Mouse (Mus musculus) neural tube, embryonic 11.5 days (tissue): ENCODE measurements around the gene Zc2hc1b. TPM values are rescaled to one million over a fixed set of nuclear protein-coding genes. Genes with fewer than 3 reads are reported as not detected.

Experiments used
- ATAC-seq: fragments of 200-750 bp; cut with Nextera tagmentation; 2 replicates; pipeline ENCODE4 v1.8.0; 2017; ENCODE audit warnings: moderate number of reproducible peaks, mild to moderate bottlenecking, moderate TSS enrichment, moderate library complexity; ENCODE audit not compliant: insufficient read depth, low FRiP score, low TSS enrichment
- DNase-seq: peaks from one replicate; pipeline ENCODE4 v3.0.0-alpha.2; 2015; ENCODE audit warnings: low spot score
- H3K27ac ChIP-seq: fragments of 300-500 bp; sonication (generic); 2 replicates; pipeline ENCODE4 v1.5.1; 2014; ENCODE audit warnings: low read depth, mild to moderate bottlenecking, low read length
- H3K27me3 ChIP-seq: fragments of 300-500 bp; sonication (generic); 2 replicates; pipeline ENCODE4 v1.6.1; 2014; ENCODE audit warnings: mild to moderate bottlenecking, low read length, mixed read lengths; ENCODE audit not compliant: control insufficient read depth, insufficient read depth
- H3K36me3 ChIP-seq: fragments of 300-500 bp; sonication (generic); 2 replicates; pipeline ENCODE4 v1.6.1; 2014; ENCODE audit warnings: mild to moderate bottlenecking, low read length, moderate library complexity, mixed read lengths; ENCODE audit not compliant: control insufficient read depth, insufficient read depth
- H3K4me1 ChIP-seq: fragments of 300-500 bp; sonication (generic); 2 replicates; pipeline ENCODE4 v1.6.1; 2014; ENCODE audit warnings: low read length, mixed read lengths; ENCODE audit not compliant: control insufficient read depth, insufficient read depth
- H3K4me2 ChIP-seq: fragments of 300-500 bp; sonication (generic); 2 replicates; pipeline ENCODE4 v1.6.1; 2014; ENCODE audit warnings: low read depth, mild to moderate bottlenecking, moderate library complexity
- H3K4me3 ChIP-seq: fragments of 300-500 bp; sonication (generic); 2 replicates; pipeline ENCODE4 v1.5.1; 2014; ENCODE audit warnings: low read depth, low read length
- H3K9ac ChIP-seq: fragments of 300-500 bp; sonication (generic); 2 replicates; pipeline ENCODE4 v1.6.1; 2014; ENCODE audit warnings: mild to moderate bottlenecking, low read length
- H3K9me3 ChIP-seq: fragments of 300-500 bp; sonication (generic); 2 replicates; pipeline ENCODE4 v1.6.1; 2016; ENCODE audit warnings: low read length; ENCODE audit not compliant: control insufficient read depth
- WGBS: fragments of 180-500 bp; shearing (Covaris S2); extraction: QIAGEN DNeasy Blood & Tissue Kit; methylation state at CpG from one replicate; pipeline ENCODE4 v1.1.7; 2014; 5-methylcytosine and 5-hydroxymethylcytosine counted together
- polyA plus RNA-seq: library from polyadenylated mRNA; unstranded; fragments of >200 nt; fragmentation: Nextera tagmentation; extraction: Ambion mirVana; gene quantifications from 2 replicates; pipeline ENCODE4 v1.2.1, GENCODE M21; 2014

The Zc2hc1b gene
- polyA plus RNA-seq, 1 experiment from 2014 or later = not detected

DNA sequence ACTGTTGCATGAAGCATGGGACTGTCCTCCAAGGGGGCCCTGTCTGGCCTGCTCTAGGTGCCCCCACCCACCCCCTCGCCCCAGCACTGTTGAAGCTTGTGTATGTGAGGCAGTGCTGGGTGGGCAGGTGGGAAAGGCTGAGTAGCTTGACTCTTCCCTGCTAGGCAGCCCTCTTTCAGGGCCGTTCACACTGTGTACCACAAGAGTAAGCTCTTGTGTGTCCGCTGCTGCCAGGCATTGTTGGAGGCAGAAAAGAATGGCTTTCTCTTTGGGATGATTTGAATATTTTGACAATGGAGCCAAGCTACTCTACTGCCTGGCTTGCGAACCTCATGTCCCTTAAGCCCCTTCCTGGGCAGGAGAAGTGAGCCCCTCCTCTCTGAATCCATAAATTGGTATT lies 62.8 kb downstream of the Zc2hc1b start:
- H3K27ac ChIP-seq = peak overlapping the region; percentile 77
- H3K4me3 ChIP-seq = no peak overlapping the region
- H3K27me3 ChIP-seq = no peaks in the 10 kb centered on the region
- 40% methylated on average over 4 of the region's 4 CpGs for WGBS
- H3K9ac ChIP-seq = no peak overlapping the region
- peak; percentile 60 for DNase-seq
- H3K36me3 ChIP-seq = no peaks in the 10 kb centered on the region
- 0 out of 2 replicates have a peak overlapping the region, but pooled peaks have one; percentile 8 for H3K4me2 ChIP-seq
- H3K9me3 ChIP-seq = no peaks in the 10 kb centered on the region
- H3K4me1 ChIP-seq = peaks cover 44% of the 10 kb centered on the region
- peak; percentile 73 for ATAC-seq

DNA sequence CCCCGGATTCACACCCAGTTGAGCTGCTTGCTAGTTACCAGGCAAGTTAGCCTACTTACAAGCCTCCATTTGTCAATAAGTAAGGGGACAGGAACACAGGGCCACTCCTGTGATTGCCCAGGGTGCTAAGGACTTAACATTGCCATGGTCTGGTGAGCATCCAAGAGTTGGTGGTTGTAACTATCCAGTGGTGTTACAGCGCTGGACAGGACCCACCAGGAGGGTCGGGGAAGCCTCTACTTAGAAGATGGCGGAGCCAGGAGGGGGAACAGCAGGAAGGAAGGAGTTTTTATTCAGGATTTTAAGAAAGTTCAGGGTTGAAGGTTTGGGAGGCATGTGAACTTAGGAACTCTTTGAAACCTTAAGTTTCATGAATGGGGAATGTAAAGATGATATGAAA lies 64.2 kb downstream of the Zc2hc1b start:
- Histone ChIP-seq H3K9me3 (no peaks in the 10 kb centered on the region), H3K27ac (0 out of 2 replicates have a peak overlapping the region, but pooled peaks have one; percentile 11), H3K4me1 (peaks cover 56% of the 10 kb centered on the region), H3K36me3 (no peaks in the 10 kb centered on the region), H3K27me3 (no peaks in the 10 kb centered on the region), H3K4me3 (no peak overlapping the region), H3K9ac (no peak overlapping the region), H3K4me2 (no peak overlapping the region)
- WGBS = 71% methylated on average over 4 of the region's 4 CpGs
- no peak for ATAC-seq
- DNase-seq = no peak

DNA sequence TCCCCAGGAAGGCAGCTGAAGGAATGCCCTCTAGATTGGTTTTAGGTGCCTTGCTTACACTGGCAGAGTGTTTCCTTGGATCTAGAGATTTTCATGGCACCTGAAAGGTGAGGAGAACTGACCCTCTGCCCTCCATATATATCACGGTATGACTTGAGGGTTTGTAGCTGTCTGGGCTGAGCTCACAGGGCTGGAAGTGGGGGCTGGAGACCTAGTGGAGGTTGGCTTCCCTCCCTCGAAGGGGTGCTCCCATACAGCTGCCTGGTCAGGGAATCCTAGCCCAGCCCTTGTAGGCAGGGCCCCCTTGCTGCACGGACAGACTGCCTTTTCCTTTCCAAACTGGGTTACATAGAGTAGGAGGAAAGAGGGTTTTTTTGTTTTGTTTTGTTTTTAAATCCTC lies 65.0 kb downstream of the Zc2hc1b start:
- Histone ChIP-seq H3K9me3 (no peaks in the 10 kb centered on the region), H3K36me3 (no peaks in the 10 kb centered on the region), H3K4me3 (no peak overlapping the region), H3K4me2 (no peak overlapping the region), H3K27ac (no peak overlapping the region), H3K27me3 (no peaks in the 10 kb centered on the region), H3K4me1 (peaks cover 49% of the 10 kb centered on the region), H3K9ac (no peak overlapping the region)
- 62% methylated on average over 3 of the region's 3 CpGs for WGBS
- DNase-seq (no peak), ATAC-seq (no peak)

DNA sequence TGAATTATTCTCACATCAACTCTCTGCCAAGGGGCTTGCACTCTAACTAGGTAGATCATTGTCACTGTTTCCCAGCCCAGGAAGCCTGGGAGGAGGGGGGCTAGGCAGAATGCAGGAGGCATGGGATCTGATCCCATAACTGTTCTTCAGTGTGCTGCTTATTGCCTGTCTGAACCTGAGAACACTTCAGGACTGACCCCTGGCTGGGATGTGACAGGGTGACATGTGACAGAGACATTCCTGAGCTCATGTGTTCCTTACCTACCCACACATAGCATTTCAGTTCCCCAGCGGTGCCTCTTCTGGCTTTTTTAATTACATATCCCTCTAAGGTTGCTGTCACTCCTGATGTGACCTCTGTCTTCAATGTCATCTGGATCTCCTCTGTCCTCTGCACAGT lies 68.0 kb downstream of the Zc2hc1b start:
- Histone ChIP-seq H3K9me3 (no peaks in the 10 kb centered on the region), H3K27me3 (no peaks in the 10 kb centered on the region), H3K4me3 (no peak overlapping the region), H3K4me2 (no peak overlapping the region), H3K27ac (peak overlapping the region; percentile 51), H3K4me1 (peaks cover 29% of the 10 kb centered on the region), H3K36me3 (no peaks in the 10 kb centered on the region), H3K9ac (no peak overlapping the region)
- DNase-seq (no peak), ATAC-seq (no peak)
- 70% methylated on average over 1 of the region's 1 CpGs for WGBS

DNA sequence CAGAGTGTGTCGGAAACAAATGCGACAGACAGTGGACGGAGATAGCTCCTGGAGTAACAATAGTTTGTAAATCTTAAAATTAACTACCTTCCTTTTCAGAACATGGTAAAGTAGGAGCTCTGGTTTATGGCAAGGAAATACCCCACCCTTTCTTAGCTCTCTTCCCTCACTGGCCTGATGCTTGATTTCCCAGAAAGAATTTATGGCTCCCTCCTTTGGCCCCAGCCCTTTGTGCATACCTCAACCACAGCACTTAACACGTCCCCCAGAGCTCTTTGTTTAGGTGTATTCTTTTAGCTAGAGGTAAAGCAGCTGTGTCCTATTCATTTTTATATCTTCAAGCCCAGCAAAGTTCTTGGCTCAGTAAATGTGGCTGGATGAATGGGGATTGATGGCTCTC lies 69.0 kb downstream of the Zc2hc1b start:
- no peaks in the 10 kb centered on the region for H3K27me3 ChIP-seq
- peak overlapping the region; percentile 51 for H3K27ac ChIP-seq
- H3K4me2 ChIP-seq = no peak overlapping the region
- peaks cover 24% of the 10 kb centered on the region for H3K4me1 ChIP-seq
- H3K9ac ChIP-seq = no peak overlapping the region
- 19% methylated on average over 4 of the region's 4 CpGs for WGBS
- H3K4me3 ChIP-seq = no peak overlapping the region
- H3K9me3 ChIP-seq = no peaks in the 10 kb centered on the region
- DNase-seq (no peak), ATAC-seq (peak; percentile 52)
- H3K36me3 ChIP-seq = no peaks in the 10 kb centered on the region

DNA sequence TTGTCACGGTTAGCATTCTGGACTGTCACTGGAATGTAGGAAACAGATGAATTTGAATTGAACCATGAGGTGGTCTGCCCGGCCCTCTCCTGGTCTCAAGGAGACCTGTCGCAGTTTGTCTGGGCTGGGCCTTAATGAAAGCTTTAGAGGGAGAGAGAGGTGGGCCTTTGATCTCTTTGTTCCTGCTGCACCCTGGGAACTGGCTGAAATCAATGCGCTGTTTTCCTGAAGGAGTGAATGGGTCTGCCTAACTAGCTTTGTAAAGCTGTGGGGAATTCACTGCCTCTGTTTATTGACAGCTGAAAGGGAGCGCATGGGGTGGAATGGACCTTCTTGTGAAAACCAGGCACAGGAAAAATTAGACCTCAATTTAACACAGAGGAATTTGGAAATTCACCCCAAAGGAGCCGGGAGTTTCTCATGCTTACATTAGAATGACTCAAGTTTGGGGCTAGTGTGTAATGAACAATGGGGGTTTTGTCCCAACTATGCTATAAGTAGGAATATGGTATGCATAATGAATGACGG lies 69.7 kb downstream of the Zc2hc1b start:
- Histone ChIP-seq H3K27ac (peak overlapping the region; percentile 51), H3K36me3 (no peaks in the 10 kb centered on the region), H3K9me3 (no peaks in the 10 kb centered on the region), H3K4me2 (no peak overlapping the region), H3K27me3 (no peaks in the 10 kb centered on the region), H3K9ac (no peak overlapping the region), H3K4me3 (no peak overlapping the region), H3K4me1 (peaks cover 24% of the 10 kb centered on the region)
- DNase-seq = peak; percentile 77
- peak; percentile 88 for ATAC-seq
- WGBS = 6% methylated on average over 7 of the region's 7 CpGs

DNA sequence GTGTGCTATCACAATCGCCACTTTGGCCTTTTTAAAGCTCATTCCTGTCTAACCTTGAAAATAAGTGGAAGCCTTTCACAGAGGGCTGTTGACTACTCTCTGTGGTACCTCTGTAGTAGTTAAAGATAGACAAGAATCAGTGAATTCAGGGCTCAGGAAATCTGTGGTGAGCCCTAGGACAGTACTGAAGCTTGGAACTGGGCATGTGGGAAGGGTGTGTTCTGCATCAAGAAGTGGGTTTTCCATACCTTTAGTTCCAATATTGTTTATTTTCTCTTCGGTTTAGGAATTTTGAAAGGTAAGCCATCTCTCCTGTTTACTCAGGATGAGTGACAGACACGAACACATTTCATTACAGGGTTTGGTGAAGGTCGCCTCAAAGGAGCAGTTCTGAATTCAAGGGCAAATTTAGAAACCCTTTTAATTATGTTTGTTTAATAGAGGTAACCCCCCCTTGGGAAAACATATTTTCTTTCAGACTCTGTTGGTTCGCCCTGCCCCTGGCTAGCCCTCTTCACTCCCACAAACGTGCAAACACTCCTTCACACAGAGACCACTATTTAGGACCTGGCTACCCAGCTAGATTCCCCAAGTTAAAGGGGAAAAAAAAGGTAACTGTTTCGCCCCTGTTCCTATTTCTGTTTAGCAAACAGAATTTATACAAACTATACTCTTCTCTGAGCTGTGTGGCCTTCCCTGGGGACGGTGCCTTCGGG lies 70.8 kb downstream of the Zc2hc1b start:
- H3K9ac ChIP-seq = no peak overlapping the region
- WGBS = 51% methylated on average over 9 of the region's 9 CpGs
- no peaks in the 10 kb centered on the region for H3K27me3 ChIP-seq
- no peaks in the 10 kb centered on the region for H3K36me3 ChIP-seq
- no peak for ATAC-seq
- H3K9me3 ChIP-seq = no peaks in the 10 kb centered on the region
- H3K27ac ChIP-seq = peak overlapping the region; percentile 51
- no peak overlapping the region for H3K4me2 ChIP-seq
- DNase-seq = no peak
- H3K4me3 ChIP-seq = no peak overlapping the region
- peaks cover 17% of the 10 kb centered on the region for H3K4me1 ChIP-seq

DNA sequence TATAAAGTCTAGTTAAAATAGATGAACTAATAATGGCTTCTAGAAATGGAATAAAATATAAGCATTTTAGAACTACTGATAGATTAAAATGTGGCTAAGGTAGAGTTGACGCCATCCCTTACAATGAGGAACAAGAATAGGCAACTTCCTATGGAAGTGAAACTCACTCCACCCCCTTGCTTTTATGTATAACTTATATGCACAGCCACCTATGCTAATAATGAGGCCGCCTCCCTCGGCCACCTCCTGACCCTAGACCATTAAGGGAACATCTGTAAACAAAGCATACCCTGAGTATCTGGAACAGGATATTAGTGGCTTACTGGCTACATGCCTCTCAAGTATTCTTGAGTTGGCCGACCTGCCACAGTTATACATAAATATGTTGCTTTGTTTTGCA lies 74.0 kb downstream of the Zc2hc1b start:
- H3K4me2 ChIP-seq = no peak overlapping the region
- whole genome bisulfite sequencing = 79% methylated on average over 4 of the region's 4 CpGs
- peaks cover 3% of the 10 kb centered on the region for H3K4me1 ChIP-seq
- H3K9me3 ChIP-seq = no peaks in the 10 kb centered on the region
- H3K9ac ChIP-seq = no peak overlapping the region
- no peaks in the 10 kb centered on the region for H3K36me3 ChIP-seq
- H3K4me3 ChIP-seq = no peak overlapping the region
- no peaks in the 10 kb centered on the region for H3K27me3 ChIP-seq
- ATAC-seq = no peak
- H3K27ac ChIP-seq = no peak overlapping the region
- no peak for DNase-seq

DNA sequence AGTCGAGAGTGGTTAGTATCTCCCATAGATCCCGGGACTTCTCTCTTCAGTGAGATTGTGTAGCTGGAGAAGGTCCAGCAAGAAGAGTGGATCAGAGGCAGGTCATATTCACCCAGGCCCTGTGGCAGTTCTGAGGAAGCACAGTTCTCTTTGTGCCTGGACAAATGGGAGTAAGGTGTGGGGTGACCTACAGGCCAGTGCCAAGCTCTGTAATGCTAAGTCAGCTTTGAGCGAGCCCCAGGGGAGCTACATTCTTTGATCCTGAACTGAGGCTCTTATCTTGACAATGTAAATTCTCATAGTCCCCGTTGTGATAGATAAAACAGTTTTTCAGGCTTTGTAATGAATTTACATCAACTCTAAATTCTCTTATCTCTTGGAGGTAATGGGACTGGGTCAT lies 75.5 kb downstream of the Zc2hc1b start:
- H3K4me3 ChIP-seq = no peak overlapping the region
- DNase-seq (no peak), ATAC-seq (no peak)
- 70% methylated on average over 4 of the region's 4 CpGs for WGBS
- no peaks in the 10 kb centered on the region for H3K27me3 ChIP-seq
- no peak overlapping the region for H3K27ac ChIP-seq
- H3K4me2 ChIP-seq = no peak overlapping the region
- no peaks in the 10 kb centered on the region for H3K9me3 ChIP-seq
- H3K4me1 ChIP-seq = no peaks in the 10 kb centered on the region
- H3K9ac ChIP-seq = no peak overlapping the region
- H3K36me3 ChIP-seq = no peaks in the 10 kb centered on the region
